Mouse (Mus musculus) ES-CJ7 (cell line): ENCODE measurements around the gene Gm20683.

Source experiments
- DNase-seq: peaks from one replicate; pipeline ENCODE4 v3.0.0; 2011; ENCODE audit warnings: low read depth, low spot score

Gene Gm20683

DNA sequence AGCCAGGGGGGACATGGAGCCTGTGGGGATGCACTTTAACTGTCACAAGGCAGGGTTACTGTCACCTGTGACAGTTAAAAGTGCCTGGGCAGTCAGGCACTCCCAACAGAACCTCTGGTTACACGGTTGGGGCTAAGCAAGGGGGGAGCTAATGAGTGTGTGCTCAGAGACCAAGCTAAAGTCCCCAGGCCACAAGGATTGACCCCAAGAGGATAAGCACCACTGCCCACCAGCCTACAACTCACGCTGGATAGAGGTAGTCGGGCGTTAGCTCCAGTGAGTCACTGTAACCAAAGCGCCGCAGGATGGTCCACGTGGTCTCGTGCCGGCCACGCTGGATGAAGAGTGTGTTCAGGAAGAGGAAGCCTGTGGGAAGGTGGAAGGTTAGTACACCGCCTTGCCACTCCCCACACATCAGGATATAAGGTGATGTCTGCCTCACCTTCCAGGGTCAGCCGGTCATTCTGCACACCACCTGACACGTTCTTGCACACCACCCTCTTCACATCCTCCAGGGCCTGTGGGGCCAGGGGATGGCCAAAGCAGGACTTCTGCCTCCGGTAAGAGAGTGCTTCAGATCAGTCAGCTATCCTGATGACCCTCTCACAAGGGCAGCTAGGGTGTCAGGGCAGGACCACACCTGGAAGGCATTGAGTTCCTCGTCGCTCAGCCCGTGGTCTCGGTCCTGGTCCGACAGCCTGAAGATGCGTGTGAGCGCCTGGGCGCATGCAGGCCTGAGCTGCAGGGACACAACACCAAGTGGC, at the start of gene Gm20683:
Gm20683 (minus strand) TSS at position 647 of the 764 bp plus-strand sequence.
- no peak for DNase-seq

DNA sequence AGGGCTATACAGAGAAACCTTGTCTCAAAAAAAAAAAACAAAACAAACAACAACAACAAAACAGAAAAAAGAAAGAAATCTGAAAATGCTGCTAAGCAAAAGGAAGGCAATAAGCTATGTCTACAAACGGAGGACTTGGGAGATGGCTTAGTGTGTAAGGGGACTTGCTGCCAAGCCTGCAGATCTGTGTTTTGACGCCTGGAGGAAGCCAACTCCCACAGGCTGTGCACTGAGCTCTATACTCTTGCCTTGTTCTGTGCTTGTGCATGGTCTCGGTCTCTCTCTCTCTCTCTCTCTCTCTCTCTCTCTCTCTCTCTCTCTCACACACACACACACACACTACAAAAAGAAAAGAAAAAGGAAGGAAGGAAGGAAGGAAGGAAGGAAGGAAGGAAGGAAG, 47.3 kb upstream of the Gm20683 start:
- no peak for DNase-seq

DNA sequence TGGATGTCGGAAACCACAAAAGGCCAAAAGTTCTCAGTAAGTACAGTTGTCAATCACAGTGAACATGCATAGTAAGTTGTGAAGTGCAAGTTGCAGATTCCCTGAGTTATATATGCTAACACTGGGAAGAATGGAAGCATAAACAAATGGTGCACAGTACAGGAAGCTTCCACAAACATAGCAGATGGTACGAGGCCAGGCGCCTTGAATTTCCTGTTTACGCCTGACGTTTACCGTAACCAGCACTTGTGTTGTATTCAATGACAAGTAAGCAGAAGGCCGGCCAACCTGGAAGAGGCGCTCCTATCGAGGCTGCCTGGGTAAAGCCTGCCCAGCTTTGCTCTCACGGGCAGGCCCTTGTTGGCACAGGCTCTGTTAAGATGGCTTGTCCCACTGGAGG, 45.9 kb upstream of the Gm20683 start:
- no peak for DNase-seq

DNA sequence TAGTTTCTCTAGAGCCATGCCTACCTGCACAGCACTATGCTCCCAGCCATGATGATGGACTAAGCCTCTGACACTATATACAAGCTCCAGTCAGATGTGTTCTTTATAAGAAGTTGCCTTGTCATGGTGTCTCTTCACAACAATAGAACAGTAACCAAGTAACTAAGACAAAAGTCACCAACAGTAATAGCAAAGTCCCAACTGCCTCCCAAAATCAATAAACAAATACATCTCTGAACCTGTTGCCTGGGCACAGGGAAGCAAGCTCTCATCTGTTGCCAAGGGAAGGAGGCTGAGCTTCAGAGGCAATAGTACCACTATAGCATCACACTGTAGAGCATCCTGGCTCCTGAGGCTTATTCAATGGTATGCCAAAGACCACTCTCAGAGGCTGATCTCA, 45.2 kb upstream of the Gm20683 start:
- DNase-seq = no peak

DNA sequence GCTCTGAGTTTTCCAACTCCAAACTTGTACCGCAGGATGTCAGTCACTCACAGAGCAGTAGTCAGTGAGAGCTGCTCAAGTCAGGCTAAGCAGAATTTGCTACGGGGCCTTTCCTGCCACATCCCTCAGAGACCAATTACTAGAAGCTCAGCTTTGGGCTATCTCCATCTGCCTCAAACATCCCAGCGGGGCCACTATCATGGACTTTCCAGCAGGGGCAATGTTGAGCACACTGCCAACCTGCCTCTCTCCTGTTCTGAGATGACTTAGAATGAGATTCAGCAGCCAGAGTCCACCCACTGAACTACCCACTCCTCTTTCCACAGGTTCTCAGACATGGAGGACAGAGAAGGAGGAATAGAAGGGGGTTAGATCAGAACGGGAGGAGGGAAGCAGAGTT, 44.1 kb upstream of the Gm20683 start:
- peak; percentile 67 for DNase-seq

DNA sequence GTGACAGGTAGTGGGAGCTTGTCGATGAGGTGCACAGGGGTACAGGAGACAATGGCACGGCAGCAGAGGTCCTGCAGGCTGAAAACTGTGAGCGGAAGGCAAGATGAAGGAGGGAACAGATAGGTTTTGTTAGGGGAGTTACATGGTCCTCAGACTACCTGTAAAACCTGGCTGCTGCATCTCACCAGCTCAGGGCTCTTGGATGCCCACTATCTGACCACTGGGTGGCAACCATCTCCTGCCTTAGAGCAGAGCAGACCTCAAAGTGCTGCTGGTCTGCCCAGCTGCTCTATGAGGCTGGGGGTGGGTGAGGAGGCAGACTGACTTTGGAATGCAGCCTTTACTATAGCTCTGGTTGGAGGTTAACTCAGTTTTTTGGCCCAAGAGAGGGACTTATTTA, 42.3 kb upstream of the Gm20683 start:
- no peak for DNase-seq

DNA sequence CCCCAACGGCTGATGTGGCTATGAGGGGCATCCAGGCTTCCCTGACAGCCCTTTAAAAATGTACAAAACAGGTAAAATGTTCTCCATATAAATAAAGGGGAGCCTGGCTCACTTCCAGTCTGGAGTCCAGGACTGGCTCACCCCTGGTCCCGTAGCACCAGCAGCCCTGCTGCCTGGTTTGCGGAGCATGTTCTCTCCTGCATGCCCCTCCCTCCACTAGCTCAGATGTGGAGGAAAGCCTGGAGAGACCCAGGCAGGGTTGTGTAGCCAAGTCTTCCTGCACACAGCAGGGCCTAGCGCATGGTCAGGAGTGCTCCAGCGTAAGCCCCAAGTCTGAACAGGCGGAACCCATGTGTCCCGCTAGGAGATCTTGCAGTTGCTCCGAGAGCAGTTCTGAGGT, 41.7 kb upstream of the Gm20683 start:
- no peak for DNase-seq

DNA sequence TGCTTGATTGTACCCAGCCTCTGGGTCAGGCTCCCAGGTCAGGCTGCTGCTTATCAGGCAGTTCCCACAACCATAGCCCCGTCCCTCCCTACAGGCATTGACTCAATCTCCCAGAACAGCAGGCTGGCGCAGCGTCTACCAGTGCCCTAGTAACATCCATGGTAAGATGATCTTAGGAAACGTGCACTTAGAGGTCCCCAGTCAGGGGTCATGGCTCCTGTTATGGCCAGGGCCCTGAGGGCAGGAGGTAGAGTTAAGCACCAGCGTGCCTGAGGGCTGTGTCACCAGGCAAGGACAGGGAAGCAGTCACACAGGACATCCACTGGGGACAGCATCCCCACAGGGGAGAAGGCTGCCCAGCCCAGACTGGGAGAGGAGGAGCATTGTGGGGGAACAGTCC, 40.7 kb upstream of the Gm20683 start:
- DNase-seq = no peak

DNA sequence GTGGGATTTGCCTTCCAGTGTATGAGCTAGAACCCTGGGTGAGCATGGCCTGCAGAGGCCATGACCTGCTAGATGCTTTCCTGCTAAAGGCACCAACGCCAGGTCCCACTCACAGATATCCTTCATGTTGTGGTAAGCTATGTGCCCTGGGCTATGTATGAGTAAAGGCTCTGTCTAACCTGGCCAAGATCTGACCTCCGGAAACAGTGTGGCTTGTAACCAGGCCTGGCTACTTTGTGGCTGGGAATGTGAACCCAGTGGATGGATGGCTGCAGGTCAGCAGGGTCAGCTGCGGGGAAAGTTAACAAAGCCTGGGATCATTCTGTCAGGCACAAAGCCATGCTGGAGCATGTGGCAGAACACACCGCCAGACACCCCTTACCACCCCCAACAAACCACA, 40.1 kb upstream of the Gm20683 start:
- no peak for DNase-seq

DNA sequence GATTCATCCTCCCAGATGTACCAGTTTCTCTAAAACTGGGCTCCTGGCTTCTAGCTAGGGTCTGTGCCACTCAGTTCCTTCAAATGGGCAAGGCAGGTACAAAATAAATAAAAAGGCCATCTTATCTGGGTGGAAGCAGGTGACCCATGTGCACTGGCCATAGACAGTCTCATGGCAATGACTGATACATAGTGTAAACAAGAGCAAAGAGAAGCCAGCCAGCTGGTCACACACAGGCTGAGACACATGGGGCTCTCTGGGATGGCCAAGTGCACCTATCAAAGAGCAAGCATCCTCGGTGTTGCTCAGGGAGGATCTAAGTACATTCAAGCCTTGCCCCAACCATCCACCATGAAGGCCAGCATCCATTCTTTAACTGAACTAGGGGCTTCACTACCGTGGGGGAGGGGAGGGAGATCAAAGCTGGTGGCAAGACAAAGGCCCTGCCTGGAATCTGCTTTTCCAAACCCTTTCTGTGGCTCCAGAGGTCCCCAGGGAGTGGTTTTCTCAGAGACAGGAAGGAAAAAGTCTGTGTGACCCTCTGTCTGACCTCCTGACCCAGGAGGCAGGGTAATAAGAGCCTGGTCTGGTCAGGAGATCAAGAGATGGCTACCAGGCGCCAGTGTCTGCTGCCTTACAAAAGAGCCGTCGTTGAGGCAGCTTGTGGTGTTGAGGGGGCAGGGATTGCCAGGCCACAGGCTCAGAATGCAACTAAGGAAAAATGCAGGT, 39.5 kb upstream of the Gm20683 start:
- DNase-seq = peak; percentile 73

DNA sequence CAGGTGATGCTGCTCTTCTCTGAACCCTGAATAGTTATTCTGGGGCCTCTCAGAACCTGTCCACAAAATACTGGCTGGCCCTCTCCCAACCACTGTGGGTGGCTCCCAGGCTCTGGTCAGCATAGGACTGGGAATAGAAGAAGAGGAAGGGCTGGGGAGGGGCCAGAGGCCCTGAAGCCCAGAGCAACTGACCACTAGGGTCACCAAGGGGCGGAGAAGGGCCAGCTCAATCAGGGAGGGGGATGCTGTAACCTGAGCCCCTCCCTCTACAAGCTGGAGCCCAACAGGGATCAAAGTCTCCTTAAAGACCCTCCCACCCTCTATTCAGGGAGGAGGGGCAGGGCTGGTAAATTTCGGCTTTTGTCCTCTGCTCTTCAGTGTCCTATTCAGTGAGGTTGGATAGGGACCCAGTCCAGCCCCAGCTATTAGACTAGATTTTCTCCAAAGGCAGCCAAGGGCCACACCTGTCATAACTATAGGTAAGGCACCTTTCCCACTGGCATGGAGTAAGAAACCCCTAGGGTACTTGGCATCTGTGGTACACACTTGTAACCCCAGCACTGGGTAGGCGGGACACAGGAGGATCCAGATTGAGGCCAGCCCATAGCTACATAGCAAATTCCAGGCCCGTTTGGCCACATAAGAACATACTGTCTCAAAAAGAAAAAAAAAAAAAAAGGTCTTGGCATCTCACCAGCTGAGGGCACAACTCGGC, 38.8 kb upstream of the Gm20683 start, which contains the start of gene Wfikkn1:
Wfikkn1 (minus strand) TSS at position 663 of the 715 bp plus-strand sequence.
- no peak for DNase-seq

DNA sequence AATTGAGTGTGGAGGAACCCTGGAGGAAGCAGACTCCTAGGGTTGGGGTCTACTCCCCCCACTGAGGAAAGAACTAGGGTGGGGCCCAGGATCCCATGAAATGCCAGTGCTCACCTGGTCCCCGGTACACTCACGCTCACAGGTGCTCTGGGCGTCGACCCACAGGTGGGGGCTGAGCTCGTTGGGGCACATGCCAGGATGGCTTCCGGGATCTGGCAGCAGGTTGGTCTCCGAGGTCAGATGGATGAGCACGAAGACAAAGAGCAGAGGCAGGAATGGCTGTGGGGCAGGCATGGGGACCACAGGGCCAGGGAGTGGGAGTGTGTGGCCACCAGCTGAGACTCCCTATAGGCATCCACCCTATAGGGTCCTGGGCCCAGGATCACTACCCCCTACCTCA, 38.2 kb upstream of the Gm20683 start:
- no peak for DNase-seq

DNA sequence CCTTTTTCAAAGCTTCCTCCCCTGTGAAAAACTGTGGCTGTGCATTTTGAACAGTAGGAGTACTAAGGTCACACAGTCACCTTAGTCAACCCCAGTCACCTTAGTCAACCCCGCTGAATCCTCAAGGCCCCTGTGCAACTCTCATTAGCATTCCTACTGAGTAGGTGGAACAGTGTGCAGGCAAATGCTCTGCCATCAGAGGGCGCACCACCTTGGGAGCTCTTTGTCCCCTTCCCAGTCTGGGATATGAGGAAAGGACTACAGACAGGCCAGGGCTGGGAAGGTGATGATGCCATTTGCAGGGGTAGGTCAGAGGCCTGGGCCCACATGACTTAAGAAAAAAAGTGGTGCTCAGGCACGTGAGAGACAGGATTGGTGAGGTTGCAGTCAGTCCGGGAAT, 37.7 kb upstream of the Gm20683 start:
- DNase-seq = peak; percentile 90

DNA sequence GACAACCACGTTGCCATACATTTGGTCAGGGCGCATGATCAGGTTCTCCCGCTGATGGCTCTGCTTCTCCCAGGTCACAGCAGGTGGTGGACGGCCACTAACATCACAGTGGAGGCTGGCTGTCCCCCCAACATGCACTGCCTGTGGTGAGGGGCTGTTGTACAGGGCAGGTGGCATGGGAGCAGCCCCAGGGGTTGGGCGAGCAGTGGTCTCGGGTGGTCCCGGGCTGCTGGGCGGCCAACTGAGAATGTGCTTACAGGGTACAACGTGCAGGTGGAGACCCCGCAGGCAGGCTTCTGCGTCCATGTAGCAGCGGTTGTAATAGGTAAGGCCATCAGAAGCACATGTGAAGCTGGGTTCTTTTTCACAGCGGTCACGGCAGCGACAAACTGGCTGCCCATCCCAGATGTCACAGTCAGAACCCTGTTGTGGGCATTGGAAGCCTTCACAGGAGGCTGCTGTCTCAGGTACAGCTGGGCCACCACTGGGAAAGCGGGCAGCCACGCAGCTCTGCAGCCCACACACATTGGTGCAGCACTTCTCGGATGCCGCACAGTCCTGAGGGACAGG, 37.1 kb upstream of the Gm20683 start:
- DNase-seq = no peak

DNA sequence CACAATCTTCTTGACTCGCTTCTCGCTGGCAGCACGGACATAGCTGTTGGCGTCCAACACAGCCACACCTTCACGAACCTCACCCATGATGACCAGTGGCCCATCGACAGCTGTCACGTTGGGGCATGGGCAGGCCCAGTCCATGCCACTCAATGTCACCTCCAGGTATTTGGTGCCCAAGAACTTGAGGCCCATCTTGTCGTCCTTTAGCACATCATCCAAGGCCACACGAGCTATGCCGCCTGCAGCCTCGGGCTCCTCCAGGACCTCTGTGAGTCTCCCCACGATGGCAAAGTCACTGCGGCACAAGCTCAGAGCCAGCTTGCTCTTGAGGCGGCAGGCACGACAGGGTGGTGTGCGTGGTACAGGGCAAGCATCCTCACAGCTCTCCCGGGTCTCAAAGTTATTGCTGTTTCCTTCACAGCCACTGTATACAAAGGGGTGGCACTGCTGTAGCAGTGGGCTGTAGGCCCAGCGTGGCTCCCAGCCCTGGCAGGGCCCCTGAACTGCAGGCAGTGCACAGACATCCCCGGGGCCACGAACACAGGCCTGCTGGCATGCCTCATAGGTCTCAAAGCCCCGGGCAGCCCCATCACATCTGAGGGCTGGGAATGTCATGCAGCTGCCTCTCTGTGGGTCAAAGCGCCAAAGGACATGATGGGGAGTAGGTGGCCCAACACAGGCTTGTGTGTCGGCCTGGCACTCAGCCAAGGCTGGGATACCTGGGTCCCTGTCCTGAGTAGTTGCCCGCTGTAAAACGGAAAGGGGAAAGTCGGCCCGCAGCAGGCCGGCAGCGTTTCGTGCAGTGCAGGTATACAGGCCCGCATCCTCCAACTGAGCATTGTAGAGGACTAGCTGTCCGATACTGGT, 36.4 kb upstream of the Gm20683 start:
- DNase-seq = no peak

DNA sequence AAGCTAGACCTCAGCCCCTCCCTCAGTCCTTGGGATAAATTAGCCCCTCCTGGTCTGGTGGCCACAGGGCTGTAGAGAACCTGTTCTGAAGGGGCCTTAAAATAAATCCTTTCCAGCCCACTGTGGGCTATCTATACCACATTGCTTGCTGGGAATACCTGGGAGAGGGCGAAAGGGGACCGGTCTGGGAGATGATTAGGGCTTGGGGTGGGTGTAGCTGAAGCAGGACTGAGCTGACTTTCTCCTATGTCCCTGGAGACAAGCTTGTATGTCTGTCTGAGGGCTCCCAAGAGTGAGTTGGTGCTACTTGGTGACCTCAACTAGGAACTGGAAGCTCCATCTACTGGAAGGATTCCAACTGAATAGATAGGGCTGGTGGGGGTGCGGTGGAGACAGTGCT, 35.5 kb upstream of the Gm20683 start:
- no peak for DNase-seq

DNA sequence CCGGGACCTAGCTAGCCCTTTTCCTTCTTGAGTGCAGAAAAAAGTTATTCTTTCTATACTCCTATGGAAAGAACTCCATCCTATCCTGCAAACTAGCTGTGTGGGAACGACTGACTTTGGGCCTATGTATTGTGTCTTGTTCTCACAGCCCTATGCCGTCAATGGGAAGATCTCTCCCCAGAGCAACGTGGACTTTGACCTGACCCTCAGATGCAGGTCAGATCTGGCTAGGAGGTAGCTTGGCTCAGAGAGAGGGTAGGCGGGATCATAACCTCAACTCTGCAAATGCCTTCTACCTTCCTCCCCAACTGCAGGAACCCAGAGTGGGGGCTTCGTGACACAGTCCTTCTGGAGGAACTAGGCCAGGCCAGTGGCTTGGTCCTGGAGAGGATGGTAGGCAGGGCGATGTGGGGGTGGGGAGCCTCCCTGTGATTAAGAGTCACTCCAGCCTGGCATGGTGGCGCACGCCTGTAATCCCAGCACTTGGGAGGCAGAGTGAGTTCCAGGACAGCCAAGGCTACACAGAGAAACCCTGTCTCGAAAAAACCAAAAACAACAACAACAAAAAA, 34.9 kb upstream of the Gm20683 start:
- DNase-seq = no peak

DNA sequence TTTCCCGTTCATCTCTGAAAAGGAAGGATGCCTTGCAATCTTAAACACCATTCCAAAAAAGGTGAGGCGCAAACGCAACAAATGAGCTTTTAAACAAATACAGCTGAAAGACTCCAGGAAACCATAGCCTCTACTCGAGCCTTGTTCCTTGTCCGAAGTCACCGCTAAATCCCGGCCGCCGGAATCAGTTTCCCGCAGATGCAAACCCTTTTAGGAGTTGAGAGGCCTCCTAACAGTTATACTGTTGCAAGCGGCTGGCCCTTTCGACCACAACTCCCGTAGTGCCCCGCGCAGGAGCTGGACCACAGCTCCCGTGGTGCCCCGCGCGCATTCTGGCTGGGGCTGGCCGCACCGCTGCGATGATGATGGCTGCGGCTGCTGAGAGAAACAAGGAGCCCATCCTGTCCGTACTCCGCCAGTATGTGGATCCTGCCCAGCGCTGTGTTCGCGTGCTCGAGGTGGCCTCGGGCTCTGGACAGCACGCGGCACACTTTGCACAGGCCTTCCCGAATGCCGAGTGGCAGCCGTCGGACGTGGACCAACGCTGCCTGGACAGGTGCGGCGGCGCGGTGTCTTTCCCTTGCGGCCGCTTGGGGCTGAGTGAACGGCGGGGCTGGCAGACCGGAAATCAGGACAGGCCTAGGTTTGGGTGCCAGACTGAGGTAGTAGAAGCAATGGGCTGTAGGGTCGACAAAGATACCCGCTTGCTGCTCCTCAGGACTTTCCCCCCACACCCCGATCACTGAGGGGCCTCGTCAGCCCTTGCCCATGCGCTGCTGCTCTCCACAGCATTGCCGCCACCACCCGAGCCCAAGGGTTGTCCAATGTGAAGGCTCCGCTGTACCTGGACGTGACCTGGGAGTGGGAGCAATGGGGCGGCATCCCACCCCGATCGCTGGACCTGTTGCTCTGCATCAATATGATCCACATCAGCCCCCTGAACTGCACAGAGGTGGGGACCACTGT, 33.9 kb upstream of the Gm20683 start:
- DNase-seq = peak; percentile 82

DNA sequence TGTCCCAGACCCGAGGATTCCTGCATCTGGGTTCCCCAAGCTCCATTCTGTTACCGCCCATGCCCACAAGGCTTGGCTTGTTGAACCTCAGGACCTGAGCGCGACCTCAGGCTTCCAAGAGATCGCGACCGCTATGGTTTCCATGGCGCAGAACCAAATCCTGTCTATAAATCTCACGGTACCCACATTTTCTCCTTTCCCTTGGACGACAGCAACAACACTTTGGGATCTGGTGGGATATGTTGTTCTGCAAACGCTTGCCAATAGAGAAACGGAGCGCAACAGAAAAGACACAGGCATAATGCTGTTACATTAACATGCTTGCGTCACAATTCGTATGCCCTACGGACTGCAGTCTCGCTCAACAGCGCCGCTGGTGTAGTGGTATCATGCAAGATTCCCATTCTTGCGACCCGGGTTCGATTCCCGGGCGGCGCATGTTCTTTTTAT, 33.2 kb upstream of the Gm20683 start, which contains the start of gene Mettl26:
Mettl26 (plus strand) TSS at position 354 of the 450 bp plus-strand sequence.
- peak; percentile 87 for DNase-seq
